Mouse (Mus musculus): ENCODE results near the gene Tnfrsf8. TPM values are rescaled to one million over a fixed set of nuclear protein-coding genes. Genes with fewer than 3 reads are reported as not detected.

The Tnfrsf8 gene
- polyA plus RNA-seq, 1 experiment = 0.68 TPM

DNA sequence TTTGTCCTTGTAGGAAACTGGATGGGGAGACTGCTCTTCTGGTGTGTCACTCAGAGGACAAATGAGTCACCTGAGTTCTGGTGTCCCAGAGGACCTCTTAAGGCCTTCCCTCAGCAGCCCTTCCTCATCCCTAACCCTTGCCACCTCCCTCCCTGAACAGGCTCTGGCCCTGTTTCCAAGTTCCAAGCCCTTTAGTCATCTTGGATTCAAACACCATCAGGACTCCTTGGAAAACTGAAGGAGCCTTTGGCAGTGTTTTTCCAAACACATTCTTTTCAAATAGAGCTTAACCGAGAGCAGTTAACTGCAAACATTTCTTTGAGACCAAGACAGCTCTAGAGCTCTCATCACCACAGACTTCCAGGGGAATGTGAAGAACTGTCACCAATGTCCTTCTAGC, 42.2 kb downstream of the Tnfrsf8 start:
- H3K27ac ChIP-seq (ENCODE audit: insufficient read depth, low read length) = no peak overlapping the region
- WGBS = 83% methylated on average over 1 of the region's 1 CpGs
- DNase-seq (ENCODE audit: low read depth in 1 of 2, low spot score in 2 of 2) = no peak

DNA sequence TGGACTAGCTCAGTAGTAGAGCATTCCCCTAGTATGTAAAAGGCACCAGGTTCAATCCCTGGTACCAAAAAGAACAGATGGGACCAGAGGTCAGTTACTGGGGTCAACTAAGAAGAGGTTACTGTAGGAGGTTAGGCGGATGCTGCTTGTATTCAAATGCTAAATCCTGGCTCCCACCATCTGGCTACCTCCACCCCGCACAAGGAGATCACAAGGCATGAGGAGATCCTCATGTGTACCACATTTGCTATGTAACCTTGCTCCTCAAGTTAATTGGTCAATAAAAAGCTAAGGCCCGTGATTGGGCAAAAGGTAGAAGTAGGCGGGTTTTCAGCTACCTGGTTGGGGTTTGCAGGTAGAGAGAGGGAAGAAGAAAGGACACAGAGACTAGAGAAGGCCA, 43.3 kb downstream of the Tnfrsf8 start:
- TF ChIP-seq POLR2A (IDR thresholded peaks at IDR 0.05; ENCODE audit: low read depth, low read length) (no peak), CTCF (IDR thresholded peaks at IDR 0.05; ENCODE audit: extremely low read depth, insufficient read depth, insufficient read length, insufficient replicate concordance) (no peak)
- Histone ChIP-seq H3K4me1 (ENCODE audit: control insufficient read depth, insufficient read depth, insufficient read length) (peaks cover 9% of the 10 kb centered on the region; the same call in 1 of the 2 replicates), H3K27ac (ENCODE audit: insufficient read depth, low read length) (no peak overlapping the region), H3K36me3 (ENCODE audit: control insufficient read depth, insufficient read depth, low read length) (no peaks in the 10 kb centered on the region), H3K4me3 (ENCODE audit: extremely low read depth, insufficient read depth, insufficient read length) (no peak overlapping the region), H3K27me3 (ENCODE audit: control insufficient read depth, insufficient read depth, low read length) (no peaks in the 10 kb centered on the region)
- DNase-seq (ENCODE audit: low read depth in 1 of 2, low spot score in 2 of 2) = no peak
- WGBS = 89% methylated on average over 4 of the region's 4 CpGs

More for the DNA sequence above, 42.2 kb downstream of the Tnfrsf8 start:
- Histone ChIP-seq H3K27me3 (ENCODE audit: control insufficient read depth, insufficient read depth, low read length) (no peaks in the 10 kb centered on the region), H3K36me3 (ENCODE audit: control insufficient read depth, insufficient read depth, low read length) (no peaks in the 10 kb centered on the region), H3K4me1 (ENCODE audit: control insufficient read depth, insufficient read depth, insufficient read length) (peaks cover 13% of the 10 kb centered on the region; the same call in 1 of the 2 replicates), H3K4me3 (ENCODE audit: extremely low read depth, insufficient read depth, insufficient read length) (no peak overlapping the region)
- TF ChIP-seq CTCF (IDR thresholded peaks at IDR 0.05; ENCODE audit: extremely low read depth, insufficient read depth, insufficient read length, insufficient replicate concordance) = no peak

DNA sequence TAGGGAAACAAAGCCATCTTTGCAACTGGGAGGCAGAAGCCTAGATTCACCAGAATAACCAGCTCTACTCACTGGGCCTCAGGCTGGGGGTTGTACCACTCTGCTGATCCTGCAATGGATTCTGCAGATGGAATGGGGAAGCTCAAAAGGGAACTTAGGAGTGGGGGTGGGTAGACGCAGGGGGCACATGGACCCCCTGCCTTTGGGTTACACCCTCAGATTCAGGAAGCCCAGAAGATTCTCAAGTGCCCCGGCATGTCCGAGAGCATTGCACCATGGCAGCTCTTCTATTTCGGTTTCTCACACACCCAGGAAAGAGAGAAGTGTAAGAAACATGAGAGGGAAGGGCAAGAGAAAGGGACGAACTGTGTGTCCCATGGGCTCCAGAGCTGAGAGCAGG, 44.8 kb downstream of the Tnfrsf8 start:
- 56% methylated on average over 5 of the region's 5 CpGs for WGBS
- Histone ChIP-seq H3K4me1 (ENCODE audit: control insufficient read depth, insufficient read depth, insufficient read length) (peaks cover 5% of the 10 kb centered on the region; the same call in 1 of the 2 replicates), H3K36me3 (ENCODE audit: control insufficient read depth, insufficient read depth, low read length) (no peaks in the 10 kb centered on the region), H3K27ac (ENCODE audit: insufficient read depth, low read length) (peak overlapping the region; percentile 16; the same call in 1 of the 2 replicates), H3K27me3 (ENCODE audit: control insufficient read depth, insufficient read depth, low read length) (no peaks in the 10 kb centered on the region), H3K4me3 (ENCODE audit: extremely low read depth, insufficient read depth, insufficient read length) (no peak overlapping the region)
- no peak for DNase-seq (ENCODE audit: low read depth in 1 of 2, low spot score in 2 of 2)
- TF ChIP-seq CTCF (IDR thresholded peaks at IDR 0.05; ENCODE audit: extremely low read depth, insufficient read depth, insufficient read length, insufficient replicate concordance) (no peak), POLR2A (IDR thresholded peaks at IDR 0.05; ENCODE audit: low read depth, low read length) (no peak)

DNA sequence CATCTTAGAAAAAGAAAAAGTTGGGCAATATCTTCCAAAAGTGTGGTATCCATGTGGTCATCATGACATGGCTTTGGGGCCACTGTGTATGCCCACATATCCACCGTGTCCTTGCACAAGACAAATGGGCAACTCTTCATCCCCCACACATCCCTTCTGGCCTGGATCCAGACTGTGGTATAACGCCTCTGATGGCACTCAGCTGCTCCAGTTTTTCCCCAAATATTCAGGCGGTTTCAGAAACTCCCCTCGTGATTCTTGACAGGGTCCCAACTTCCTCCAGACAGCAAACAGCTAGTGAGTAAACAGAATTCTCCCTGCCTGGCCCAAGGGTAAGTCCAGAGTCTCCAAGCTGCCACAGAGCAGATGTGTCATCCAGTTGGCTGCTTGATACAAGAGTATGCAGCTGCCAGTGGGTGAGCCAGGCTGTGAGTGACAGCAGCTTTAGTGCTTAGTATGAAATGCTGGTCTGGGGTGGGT, 47.3 kb downstream of the Tnfrsf8 start:
- 31% methylated on average over 4 of the region's 4 CpGs for WGBS
- Histone ChIP-seq H3K36me3 (ENCODE audit: control insufficient read depth, insufficient read depth, low read length) (no peaks in the 10 kb centered on the region), H3K4me3 (ENCODE audit: extremely low read depth, insufficient read depth, insufficient read length) (no peak overlapping the region), H3K27ac (ENCODE audit: insufficient read depth, low read length) (0 out of 2 replicates have a peak overlapping the region, but pooled peaks have one; percentile 8), H3K27me3 (ENCODE audit: control insufficient read depth, insufficient read depth, low read length) (no peaks in the 10 kb centered on the region), H3K4me1 (ENCODE audit: control insufficient read depth, insufficient read depth, insufficient read length) (peaks cover 5% of the 10 kb centered on the region; the same call in 1 of the 2 replicates)
- no peak for TF ChIP-seq CTCF (IDR thresholded peaks at IDR 0.05; ENCODE audit: extremely low read depth, insufficient read depth, insufficient read length, insufficient replicate concordance)
- no peak for TF ChIP-seq POLR2A (IDR thresholded peaks at IDR 0.05; ENCODE audit: low read depth, low read length)
- DNase-seq (ENCODE audit: low read depth in 1 of 2, low spot score in 2 of 2) = no peak

DNA sequence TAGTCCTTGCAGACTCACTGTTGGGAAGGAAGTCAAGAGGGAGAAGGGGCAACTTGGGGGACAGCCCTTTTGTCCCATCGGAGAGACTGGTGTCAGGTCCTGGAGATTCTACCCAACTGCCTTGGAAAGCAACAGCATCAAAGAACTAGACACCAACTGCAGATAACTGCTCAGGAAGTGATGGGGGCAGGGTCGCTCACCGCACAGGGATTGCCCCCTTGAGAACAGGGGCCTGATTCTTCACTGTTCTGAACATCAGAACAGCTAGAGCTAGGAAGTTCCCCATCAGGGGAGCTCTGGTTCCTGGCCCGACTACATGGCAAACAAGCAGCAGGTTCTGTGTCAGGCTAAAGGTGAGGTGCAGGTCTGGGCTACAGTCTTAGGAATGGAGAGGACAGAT, 48.5 kb downstream of the Tnfrsf8 start:
- Histone ChIP-seq H3K36me3 (ENCODE audit: control insufficient read depth, insufficient read depth, low read length) (no peaks in the 10 kb centered on the region), H3K4me1 (ENCODE audit: control insufficient read depth, insufficient read depth, insufficient read length) (peaks cover 5% of the 10 kb centered on the region; the same call in 1 of the 2 replicates), H3K4me3 (ENCODE audit: extremely low read depth, insufficient read depth, insufficient read length) (no peak overlapping the region), H3K27ac (ENCODE audit: insufficient read depth, low read length) (no peak overlapping the region), H3K27me3 (ENCODE audit: control insufficient read depth, insufficient read depth, low read length) (no peaks in the 10 kb centered on the region)
- DNase-seq (ENCODE audit: low read depth in 1 of 2, low spot score in 2 of 2) = no peak
- no peak for TF ChIP-seq POLR2A (IDR thresholded peaks at IDR 0.05; ENCODE audit: low read depth, low read length)
- no peak for TF ChIP-seq CTCF (IDR thresholded peaks at IDR 0.05; ENCODE audit: extremely low read depth, insufficient read depth, insufficient read length, insufficient replicate concordance)
- 29% methylated on average over 4 of the region's 4 CpGs for whole genome bisulfite sequencing

DNA sequence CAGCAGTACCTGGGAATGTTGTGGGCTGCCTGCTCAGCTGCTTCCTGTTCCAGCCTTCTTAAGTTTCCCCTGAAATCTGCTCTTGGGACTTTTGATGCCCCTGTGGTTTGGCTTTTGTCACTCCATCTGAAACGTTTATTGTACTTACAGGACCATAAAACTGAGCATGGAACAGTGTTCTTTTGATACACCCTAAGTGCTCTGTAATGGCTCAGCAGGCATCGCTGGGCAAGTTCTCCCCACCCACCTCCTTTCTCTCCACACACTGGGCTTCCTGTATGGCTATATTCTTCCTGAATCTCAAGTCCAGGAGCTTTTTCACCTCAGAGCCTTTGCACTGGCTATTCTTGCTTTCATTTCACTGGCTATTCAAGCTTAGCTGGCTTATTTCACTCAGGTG, 50.2 kb downstream of the Tnfrsf8 start:
- H3K4me3 ChIP-seq (ENCODE audit: extremely low read depth, insufficient read depth, insufficient read length) = no peak overlapping the region
- TF ChIP-seq POLR2A (IDR thresholded peaks at IDR 0.05; ENCODE audit: low read depth, low read length) = no peak
- TF ChIP-seq CTCF (IDR thresholded peaks at IDR 0.05; ENCODE audit: extremely low read depth, insufficient read depth, insufficient read length, insufficient replicate concordance) = no peak
- peaks cover 5% of the 10 kb centered on the region; the same call in 1 of the 2 replicates for H3K4me1 ChIP-seq (ENCODE audit: control insufficient read depth, insufficient read depth, insufficient read length)
- H3K27ac ChIP-seq (ENCODE audit: insufficient read depth, low read length) = no peak overlapping the region
- H3K27me3 ChIP-seq (ENCODE audit: control insufficient read depth, insufficient read depth, low read length) = no peaks in the 10 kb centered on the region
- H3K36me3 ChIP-seq (ENCODE audit: control insufficient read depth, insufficient read depth, low read length) = no peaks in the 10 kb centered on the region
- DNase-seq (ENCODE audit: low read depth in 1 of 2, low spot score in 2 of 2) = no peak
- WGBS = 10% methylated on average over 2 of the region's 2 CpGs

DNA sequence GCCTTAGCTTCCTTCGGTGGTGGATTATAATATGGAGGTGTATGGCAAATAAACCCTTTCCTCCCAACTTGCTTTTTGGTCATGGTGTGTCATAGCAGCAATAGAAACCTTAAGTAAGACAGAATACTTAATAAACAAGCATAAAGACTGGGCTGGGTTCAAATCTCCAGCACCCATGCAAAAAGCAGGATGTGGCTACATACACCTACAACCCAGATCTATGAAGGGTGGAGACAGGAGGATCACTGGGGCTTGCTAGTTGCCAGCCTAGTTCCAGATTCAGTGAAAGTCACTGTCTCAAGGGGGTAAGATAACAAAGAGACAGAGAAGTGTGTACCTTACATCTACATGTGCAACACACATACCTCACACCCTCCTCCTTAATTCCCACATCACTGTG, 51.4 kb downstream of the Tnfrsf8 start:
- H3K36me3 ChIP-seq (ENCODE audit: control insufficient read depth, insufficient read depth, low read length) = no peaks in the 10 kb centered on the region
- no peak overlapping the region for H3K4me3 ChIP-seq (ENCODE audit: extremely low read depth, insufficient read depth, insufficient read length)
- DNase-seq (ENCODE audit: low read depth in 1 of 2, low spot score in 2 of 2) = no peak
- no peak overlapping the region for H3K27ac ChIP-seq (ENCODE audit: insufficient read depth, low read length)
- no peaks in the 10 kb centered on the region for H3K27me3 ChIP-seq (ENCODE audit: control insufficient read depth, insufficient read depth, low read length)
- TF ChIP-seq POLR2A (IDR thresholded peaks at IDR 0.05; ENCODE audit: low read depth, low read length) (no peak), CTCF (IDR thresholded peaks at IDR 0.05; ENCODE audit: extremely low read depth, insufficient read depth, insufficient read length, insufficient replicate concordance) (no peak)
- H3K4me1 ChIP-seq (ENCODE audit: control insufficient read depth, insufficient read depth, insufficient read length) = peaks cover 5% of the 10 kb centered on the region; the same call in 1 of the 2 replicates
- WGBS = 85% methylated on average over 1 of the region's 1 CpGs
